In the genomic region with DNA sequence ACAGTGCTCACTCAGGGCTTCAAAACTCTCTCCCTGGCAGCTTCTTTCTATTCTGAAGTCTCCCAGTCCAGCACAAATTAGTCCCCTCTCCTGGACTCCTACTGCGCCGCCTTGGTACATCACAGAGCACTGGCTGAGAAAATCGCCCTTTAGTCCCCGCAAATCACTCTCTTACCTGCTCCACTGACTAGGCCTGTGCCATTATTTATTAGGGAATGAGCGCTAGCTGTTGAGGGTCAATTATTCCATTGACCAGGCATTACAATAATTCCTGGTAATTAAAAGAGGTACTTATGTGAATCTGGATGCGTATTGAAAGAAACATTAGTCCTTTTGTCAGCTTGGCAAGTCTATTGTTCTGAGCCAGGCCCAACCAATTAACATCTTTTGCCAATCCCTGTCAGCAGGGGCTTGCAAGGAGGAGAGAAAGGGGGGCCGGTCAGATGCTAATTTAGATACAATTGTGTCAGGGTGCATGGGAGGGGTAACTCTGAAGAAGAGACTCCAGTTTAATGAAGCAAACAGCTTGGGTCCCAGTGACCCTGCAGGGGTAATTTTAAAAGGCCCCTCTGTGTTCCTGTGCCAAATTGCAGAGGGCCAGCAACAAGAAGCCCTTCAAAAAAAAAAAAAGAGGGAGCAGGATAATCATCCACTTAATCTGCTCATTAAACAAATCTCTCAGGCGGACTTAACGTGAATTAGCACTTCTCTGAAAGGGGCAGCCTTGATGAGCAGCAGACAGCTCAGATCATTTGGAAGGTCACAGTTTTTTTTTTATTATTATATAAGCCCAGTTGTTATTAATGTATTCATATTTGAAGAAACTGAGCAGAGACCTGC, we compare ENCODE assay signal across 10 mouse cellular contexts.
A peak's percentile ranks its signal among the peaks of the same experiment; 100 is the strongest.
DNase-seq lines count a peak whose midpoint lies in the region; ATAC-seq and TF ChIP-seq lines count a peak whose summit lies in the region.
"Had no signal": no experiment of that assay in that cellular context is flagged by ENCODE, and none has a peak within 500 bp of the region (broad histone marks: within the 10 kb centered on the region; RNA-seq: fewer than 3 reads in every experiment).

No protein-coding gene starts in this region.

- H3K4me2 ChIP-seq in midbrain, embryonic 11.5 days = no peak overlapping the region
- no peak overlapping the region for H3K4me2 ChIP-seq in liver, postnatal 0 days (ENCODE audit: low read depth, low read length)
- H3K4me2 ChIP-seq: liver, embryonic 15.5 days had no signal

- peak; percentile 76 for DNase-seq in ES-CJ7 (ENCODE audit: low read depth, low spot score)
- peak; percentile 29 for DNase-seq in brain, adult 2 months (ENCODE audit: low read depth, low spot score)
- peak; percentile 52 to 63 for DNase-seq in frontal cortex, adult 2 months (ENCODE audit: extremely low spot score in 1 of 2, low spot score in 1 of 2)
- DNase-seq in midbrain, embryonic 11.5 days (ENCODE audit: low spot score, missing footprints) = peak; percentile 91
- DNase-seq in liver, postnatal 0 days = no peak
- DNase-seq in heart, postnatal 36 days = no peak
- DNase-seq in adrenal gland, postnatal 25 days = no peak
- DNase-seq: cerebellum, adult 9-10 months had no signal

- intact Hi-C loops in heart, postnatal 36 days (cut with DNase I) = no loop called here

- H3K4me1 ChIP-seq in midbrain, embryonic 11.5 days (ENCODE audit: control insufficient read depth, insufficient read depth, low read length) = peaks cover 16% of the 10 kb centered on the region
- no peaks in the 10 kb centered on the region for H3K4me1 ChIP-seq in liver, postnatal 0 days (ENCODE audit: insufficient read depth)
- H3K4me1 ChIP-seq: liver, embryonic 15.5 days had no signal

- TF ChIP-seq EP300 in liver, postnatal 0 days (IDR thresholded peaks at IDR 0.05; ENCODE audit: low read depth) = no peak

- no peak overlapping the region for H3K4me3 ChIP-seq in midbrain, embryonic 11.5 days (ENCODE audit: low read depth, low read length)
- H3K4me3 ChIP-seq in liver, postnatal 0 days (ENCODE audit: low read depth, low read length) = no peak overlapping the region
- H3K4me3 ChIP-seq: liver, embryonic 15.5 days had no signal

- no peak for TF ChIP-seq CTCF in liver, postnatal 0 days (IDR thresholded peaks at IDR 0.05; ENCODE audit: low read depth)

- no peaks in the 10 kb centered on the region for H3K36me3 ChIP-seq in midbrain, embryonic 11.5 days (ENCODE audit: control insufficient read depth, insufficient read depth, low read length)
- H3K36me3 ChIP-seq in liver, postnatal 0 days (replicated peaks; ENCODE audit: insufficient read depth, low read length) = no peaks in the 10 kb centered on the region
- H3K36me3 ChIP-seq: liver, embryonic 15.5 days had no signal

- ATAC-seq in midbrain, embryonic 11.5 days (ENCODE audit: low FRiP score) = peak; percentile 89
- ATAC-seq in liver, postnatal 0 days = no peak

- peaks cover 15% of the 10 kb centered on the region for H3K27me3 ChIP-seq in midbrain, embryonic 11.5 days (ENCODE audit: control insufficient read depth, insufficient read depth, low read length)
- no peaks in the 10 kb centered on the region for H3K27me3 ChIP-seq in liver, postnatal 0 days (ENCODE audit: insufficient read depth, low read length)
- H3K27me3 ChIP-seq: liver, embryonic 15.5 days had no signal

- no peak overlapping the region; the same call in 1 of the 2 replicates for H3K27ac ChIP-seq in midbrain, embryonic 11.5 days (ENCODE audit: low read depth, low read length)
- no peak overlapping the region for H3K27ac ChIP-seq in liver, postnatal 0 days (ENCODE audit: low read depth)
- H3K27ac ChIP-seq: kidney, postnatal 0 days; liver, embryonic 15.5 days had no signal

- no peak overlapping the region for H3K9ac ChIP-seq in midbrain, embryonic 11.5 days (ENCODE audit: low read length)
- no peak overlapping the region for H3K9ac ChIP-seq in liver, postnatal 0 days (replicated peaks)
- H3K9ac ChIP-seq: liver, embryonic 15.5 days had no signal

- H3K9me3 ChIP-seq in midbrain, embryonic 11.5 days (ENCODE audit: control insufficient read depth, low read length) = no peaks in the 10 kb centered on the region
- H3K9me3 ChIP-seq in liver, postnatal 0 days (ENCODE audit: low read length) = no peaks in the 10 kb centered on the region
- H3K9me3 ChIP-seq: liver, embryonic 15.5 days had no signal

- 6% methylated on average over 9 of the region's 9 CpGs for WGBS in midbrain, embryonic 11.5 days
- 74% methylated on average over 9 of the region's 9 CpGs for WGBS in liver, postnatal 0 days (ENCODE audit: insufficient replicate concordance)

Comparison
In these comparisons a context has a peak if more than half of its experiments do, and no peak if none do; other contexts are left out.
1. DNase-seq: peak in ES-CJ7 (single experiment), brain, adult 2 months (single experiment), frontal cortex, adult 2 months (2 of 2) and midbrain, embryonic 11.5 days (single experiment); none in liver, postnatal 0 days (single experiment), heart, postnatal 36 days (0 of 2) and adrenal gland, postnatal 25 days (single experiment).